Mouse (Mus musculus) liver, embryonic 14.5 days (tissue): ENCODE data around the gene C530008M17Rik.

Experiments used
- CTCF ChIP-seq: IDR thresholded peaks from 2 replicates; pipeline ENCODE4 v1.5.1; 2016; ENCODE audit warnings: antibody characterized with exemption, low read depth, control low read depth
- EP300 ChIP-seq: IDR thresholded peaks from 2 replicates; pipeline ENCODE4 v1.6.1; 2016; ENCODE audit warnings: antibody characterized with exemption, low read depth

DNA sequence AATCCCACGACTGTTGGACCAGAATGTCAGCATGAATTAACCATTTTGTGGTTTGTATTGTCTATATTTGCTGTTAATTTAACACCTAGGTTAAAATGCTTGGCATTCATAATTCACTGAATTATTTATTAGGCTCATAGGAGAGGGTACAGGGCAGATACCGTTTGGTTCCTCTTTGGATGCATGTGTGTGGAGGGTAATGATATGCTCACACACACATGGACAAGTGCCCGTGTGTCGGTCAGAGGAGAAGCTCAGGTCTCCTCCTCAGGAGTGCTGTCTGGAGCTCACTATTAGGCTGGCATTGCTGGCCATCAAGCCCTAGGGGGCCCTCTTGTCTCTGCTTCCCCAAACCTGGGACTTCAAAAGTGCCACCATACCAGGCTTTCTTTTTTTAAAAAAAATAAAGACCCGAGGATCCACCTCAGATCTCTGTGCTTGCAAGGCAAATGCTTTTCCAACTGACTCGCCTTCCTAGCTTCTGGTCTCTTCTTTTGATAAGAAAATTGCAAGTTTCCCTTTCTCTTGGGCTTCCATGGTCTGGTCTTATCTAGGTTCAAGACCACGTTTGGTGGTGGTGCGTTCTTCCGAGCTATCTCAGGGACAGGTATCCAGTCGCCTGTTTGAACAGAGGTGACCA lies 31.8 kb downstream of the C530008M17Rik start:
- TF ChIP-seq CTCF: peak; percentile 40
- no peak for TF ChIP-seq EP300
